Mouse (Mus musculus) kidney, embryonic 15.5 days (tissue): ENCODE measurements around the gene Ugt1a7c. TPM values are rescaled to one million over a fixed set of nuclear protein-coding genes. Genes with fewer than 3 reads are reported as not detected.
"Not testable (repeated sequence)": the region's sequence is repeated elsewhere in the genome, so short reads cannot be mapped to it uniquely, and the experiment has no call there.

Experiments used
- ATAC-seq: fragments of 200-750 bp; cut with Nextera tagmentation; replicated peaks from 2 replicates; pipeline ENCODE4 v1.8.0; 2017; ENCODE audit warnings: moderate TSS enrichment; ENCODE audit not compliant: low FRiP score
- H3K27ac ChIP-seq: fragments of 300-500 bp; sonication (generic); 2 replicates; pipeline ENCODE4 v1.5.1; 2015; ENCODE audit warnings: mild to moderate bottlenecking, inconsistent platforms
- H3K27me3 ChIP-seq: fragments of 300-500 bp; sonication (generic); 2 replicates; pipeline ENCODE4 v1.6.1; 2015; ENCODE audit warnings: inconsistent platforms
- H3K36me3 ChIP-seq: fragments of 300-500 bp; sonication (generic); 2 replicates; pipeline ENCODE4 v1.6.1; 2015; ENCODE audit warnings: inconsistent platforms
- H3K4me1 ChIP-seq: fragments of 300-500 bp; sonication (generic); 2 replicates; pipeline ENCODE4 v1.6.1; 2015; ENCODE audit warnings: inconsistent platforms
- H3K4me2 ChIP-seq: fragments of 300-500 bp; sonication (generic); 2 replicates; pipeline ENCODE4 v1.6.1; 2015; ENCODE audit warnings: moderate library complexity, mild to moderate bottlenecking, inconsistent platforms
- H3K4me3 ChIP-seq: fragments of 300-500 bp; sonication (generic); replicated peaks from 2 replicates; pipeline ENCODE4 v1.5.1; 2015; ENCODE audit warnings: mild to moderate bottlenecking, inconsistent platforms
- H3K9ac ChIP-seq: fragments of 300-500 bp; sonication (generic); 2 replicates; pipeline ENCODE4 v1.6.1; 2015; ENCODE audit warnings: mild to moderate bottlenecking, inconsistent platforms
- H3K9me3 ChIP-seq: fragments of 300-500 bp; sonication (generic); replicated peaks from 2 replicates; pipeline ENCODE4 v1.6.1; 2016; ENCODE audit warnings: inconsistent platforms
- WGBS: fragments of 180-500 bp; shearing (Covaris S2); methylation state at CpG from one replicate; pipeline ENCODE4 v1.1.7; 2015; ENCODE audit warnings: mixed read lengths; 5-methylcytosine and 5-hydroxymethylcytosine counted together
- polyA plus RNA-seq: library from polyadenylated mRNA; unstranded; fragments of >200 nt; fragmentation: Nextera tagmentation; extraction: Ambion mirVana; gene quantifications from 2 replicates; pipeline ENCODE4 v1.2.1, GENCODE M21; 2015

The Ugt1a7c gene
- polyA plus RNA-seq, 1 experiment from 2014 or later: 8.9 TPM

- ATAC-seq: no peak
- Histone ChIP-seq H3K4me1 (no peaks in the 10 kb centered on the region), H3K27me3 (no peaks in the 10 kb centered on the region), H3K4me2 (no peak overlapping the region), H3K27ac (no peak overlapping the region), H3K9ac (no peak overlapping the region), H3K36me3 (no peaks in the 10 kb centered on the region), H3K9me3 (peaks cover 21% of the 10 kb centered on the region), H3K4me3 (no peak overlapping the region)
Measured at GRCm38 (mm10) chr1:88220336-88220735, 125.5 kb downstream of the Ugt1a7c start.

DNA sequence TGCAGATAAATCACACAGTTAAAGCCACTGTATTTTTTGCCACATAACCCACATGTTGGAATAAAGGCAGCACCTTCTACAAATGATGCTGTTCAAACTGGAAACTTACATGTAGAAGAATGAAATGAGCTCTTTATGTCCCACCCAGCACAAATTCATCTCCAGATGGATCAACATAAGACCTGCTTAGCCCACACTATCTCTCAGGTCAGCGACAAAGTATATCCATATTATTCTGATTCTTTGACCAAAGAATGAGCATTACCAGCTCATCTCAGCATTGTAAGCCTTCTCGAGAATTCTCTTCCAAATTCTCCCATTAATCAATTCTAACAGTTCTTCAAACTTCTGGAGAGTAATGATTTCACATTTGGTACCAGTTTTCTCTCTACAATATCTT, 127.4 kb downstream of the Ugt1a7c start:
- no peak overlapping the region for H3K4me2 ChIP-seq
- WGBS: 57% methylated on average over 2 of the region's 2 CpGs
- no peak overlapping the region for H3K9ac ChIP-seq
- H3K27me3 ChIP-seq: no peaks in the 10 kb centered on the region
- H3K27ac ChIP-seq: no peak overlapping the region
- H3K4me1 ChIP-seq: no peaks in the 10 kb centered on the region
- H3K4me3 ChIP-seq: no peak overlapping the region
- H3K36me3 ChIP-seq: no peaks in the 10 kb centered on the region
- H3K9me3 ChIP-seq: peaks cover 25% of the 10 kb centered on the region
- ATAC-seq: no peak

DNA sequence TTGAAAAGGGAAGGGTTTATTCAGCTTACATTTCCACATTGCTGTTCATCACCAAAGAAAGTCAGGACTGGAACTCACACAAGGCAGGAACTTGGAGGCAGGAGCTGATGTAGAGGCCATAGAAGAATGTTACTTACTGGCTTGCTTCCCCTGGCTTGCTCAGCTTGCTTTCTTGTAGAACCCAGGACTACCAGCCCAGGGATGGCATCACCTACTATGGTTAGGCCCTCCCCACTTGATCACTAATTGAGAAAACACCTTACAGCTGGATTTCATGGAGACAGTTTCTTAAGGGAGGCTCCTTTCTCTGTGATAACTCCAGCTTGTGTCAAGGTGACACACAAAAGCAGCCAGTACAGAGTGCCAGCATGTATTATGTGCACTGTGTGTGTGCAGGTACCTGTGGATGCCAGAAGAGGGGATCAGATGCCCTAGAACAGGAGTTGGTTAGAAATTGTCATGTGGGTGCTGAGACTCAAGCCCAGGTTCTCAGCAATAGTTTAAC, 128.2 kb downstream of the Ugt1a7c start:
- H3K27ac ChIP-seq, H3K36me3 ChIP-seq, H3K4me1 ChIP-seq, ATAC-seq, H3K9ac ChIP-seq, H3K4me3 ChIP-seq, H3K4me2 ChIP-seq, H3K27me3 ChIP-seq: not testable (repeated sequence)
- H3K9me3 ChIP-seq: peaks cover 27% of the 10 kb centered on the region

- H3K4me3 ChIP-seq: no peak overlapping the region
- H3K27ac ChIP-seq: no peak overlapping the region
- no peaks in the 10 kb centered on the region for H3K36me3 ChIP-seq
- no peaks in the 10 kb centered on the region for H3K27me3 ChIP-seq
- no peak overlapping the region for H3K4me2 ChIP-seq
- no peak overlapping the region for H3K9ac ChIP-seq
- 60% methylated on average over 1 of the region's 1 CpGs for WGBS
- no peaks in the 10 kb centered on the region for H3K4me1 ChIP-seq
- ATAC-seq: no peak
- H3K9me3 ChIP-seq: peaks cover 32% of the 10 kb centered on the region
Measured at GRCm38 (mm10) chr1:88223591-88223990, 128.7 kb downstream of the Ugt1a7c start.

GRCm38 (mm10) chr1:88224029-88224776, 129.3 kb downstream of the Ugt1a7c start:
- peaks cover 38% of the 10 kb centered on the region for H3K9me3 ChIP-seq
- H3K27ac ChIP-seq: no peak overlapping the region
- 68% methylated on average over 2 of the region's 2 CpGs for WGBS
- no peak overlapping the region for H3K9ac ChIP-seq
- H3K27me3 ChIP-seq: no peaks in the 10 kb centered on the region
- H3K4me1 ChIP-seq: no peaks in the 10 kb centered on the region
- no peak for ATAC-seq
- H3K4me3 ChIP-seq: no peak overlapping the region
- H3K36me3 ChIP-seq: no peaks in the 10 kb centered on the region
- no peak overlapping the region for H3K4me2 ChIP-seq

GRCm38 (mm10) chr1:88225301-88225700, 130.4 kb downstream of the Ugt1a7c start:
- not testable (repeated sequence) for H3K36me3 ChIP-seq, H3K4me3 ChIP-seq, ATAC-seq, H3K27me3 ChIP-seq, H3K9ac ChIP-seq, H3K4me2 ChIP-seq, H3K27ac ChIP-seq, H3K4me1 ChIP-seq
- H3K9me3 ChIP-seq: peaks cover 49% of the 10 kb centered on the region
- WGBS: 37% methylated on average over 2 of the region's 2 CpGs

GRCm38 (mm10) chr1:88225741-88226140, 130.9 kb downstream of the Ugt1a7c start:
- Histone ChIP-seq H3K9me3 (peaks cover 54% of the 10 kb centered on the region), H3K4me3 (no peak overlapping the region), H3K4me1 (no peaks in the 10 kb centered on the region), H3K27ac (no peak overlapping the region), H3K27me3 (no peaks in the 10 kb centered on the region), H3K36me3 (no peaks in the 10 kb centered on the region), H3K9ac (no peak overlapping the region), H3K4me2 (no peak overlapping the region)
- no peak for ATAC-seq

- no peak within 1 kb of the TSS for H3K4me3 ChIP-seq
- no peak within 1 kb of the TSS for H3K4me2 ChIP-seq
- H3K9me3 ChIP-seq: peaks cover 63% of the 10 kb centered on the region
- ATAC-seq: no peak
- H3K27ac ChIP-seq: no peak within 1 kb of the TSS
- H3K4me1 ChIP-seq: no peaks in the 10 kb centered on the region
- WGBS: 58% methylated on average over 5 of the region's 5 CpGs
- no peaks in the 10 kb centered on the region for H3K36me3 ChIP-seq
- no peaks in the 10 kb centered on the region for H3K27me3 ChIP-seq
- no peak within 1 kb of the TSS for H3K9ac ChIP-seq
Measured at GRCm38 (mm10) chr1:88226670-88227379, 132.0 kb downstream of the Ugt1a7c start, which contains the start of gene Mroh2a. TSS of gene Mroh2a (plus strand) at chr1:88226986.

DNA sequence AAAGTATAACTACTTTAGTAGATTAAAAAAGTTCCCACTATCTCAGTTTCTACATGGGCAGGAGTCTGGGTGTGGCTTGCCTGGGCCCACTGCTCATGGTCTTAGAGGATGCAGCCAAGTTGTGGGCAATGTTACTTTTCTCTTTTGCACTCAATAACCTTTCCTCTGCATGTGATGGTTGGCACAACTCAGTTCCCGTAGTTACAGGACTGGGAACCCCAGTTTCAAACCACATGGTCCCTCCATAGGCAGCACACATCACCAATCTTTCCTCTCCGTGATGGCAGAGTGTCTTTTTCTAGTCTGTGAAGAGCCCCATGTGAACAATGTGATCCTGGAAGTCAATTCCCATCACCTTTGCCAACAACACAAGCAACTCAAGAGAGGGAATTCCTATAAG, 132.6 kb downstream of the Ugt1a7c start:
- ATAC-seq: no peak
- Histone ChIP-seq H3K9ac (no peak overlapping the region), H3K9me3 (peaks cover 70% of the 10 kb centered on the region), H3K36me3 (no peaks in the 10 kb centered on the region), H3K4me1 (no peaks in the 10 kb centered on the region), H3K27ac (no peak overlapping the region), H3K4me3 (no peak overlapping the region), H3K4me2 (no peak overlapping the region), H3K27me3 (no peaks in the 10 kb centered on the region)
- 63% methylated on average over 2 of the region's 2 CpGs for WGBS

- no peak overlapping the region for H3K4me3 ChIP-seq
- no peak overlapping the region for H3K4me2 ChIP-seq
- no peaks in the 10 kb centered on the region for H3K4me1 ChIP-seq
- peaks cover 76% of the 10 kb centered on the region for H3K9me3 ChIP-seq
- no peaks in the 10 kb centered on the region for H3K27me3 ChIP-seq
- no peak for ATAC-seq
- no peaks in the 10 kb centered on the region for H3K36me3 ChIP-seq
- 72% methylated on average over 7 of the region's 7 CpGs for WGBS
- H3K27ac ChIP-seq: no peak overlapping the region
- H3K9ac ChIP-seq: no peak overlapping the region
Measured at GRCm38 (mm10) chr1:88228121-88228520, 133.3 kb downstream of the Ugt1a7c start.

DNA sequence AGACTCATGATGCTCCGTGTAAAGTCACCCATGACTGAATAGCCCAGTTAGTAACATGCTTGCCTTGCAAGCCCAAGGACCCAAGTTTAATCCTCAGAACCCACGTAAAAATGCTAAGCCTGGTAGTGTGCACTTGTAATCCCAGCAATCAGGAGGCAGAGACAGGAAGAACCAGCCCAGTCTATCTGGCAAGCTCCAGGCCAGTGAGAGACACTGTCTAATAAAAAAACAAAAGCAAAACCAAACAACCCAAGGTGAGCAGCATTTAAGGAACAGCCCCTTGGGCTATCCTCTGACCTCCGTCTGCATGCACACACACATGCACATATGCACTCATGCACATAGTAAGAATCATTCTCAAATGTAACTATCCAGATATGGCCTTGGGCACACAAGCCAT, 134.7 kb downstream of the Ugt1a7c start:
- peaks cover 90% of the 10 kb centered on the region for H3K9me3 ChIP-seq
- no peak overlapping the region for H3K27ac ChIP-seq
- H3K9ac ChIP-seq: no peak overlapping the region
- ATAC-seq: no peak
- WGBS: 84% methylated on average over 3 of the region's 3 CpGs
- H3K36me3 ChIP-seq: no peaks in the 10 kb centered on the region
- no peak overlapping the region for H3K4me3 ChIP-seq
- no peak overlapping the region for H3K4me2 ChIP-seq
- no peaks in the 10 kb centered on the region for H3K27me3 ChIP-seq
- H3K4me1 ChIP-seq: no peaks in the 10 kb centered on the region

- no peaks in the 10 kb centered on the region for H3K36me3 ChIP-seq
- 87% methylated on average over 5 of the region's 5 CpGs for whole genome bisulfite sequencing
- H3K4me3 ChIP-seq: no peak overlapping the region
- H3K27ac ChIP-seq: no peak overlapping the region
- ATAC-seq: no peak
- no peak overlapping the region for H3K9ac ChIP-seq
- H3K27me3 ChIP-seq: no peaks in the 10 kb centered on the region
- H3K4me1 ChIP-seq: no peaks in the 10 kb centered on the region
- H3K9me3 ChIP-seq: peaks cover 94% of the 10 kb centered on the region
- H3K4me2 ChIP-seq: no peak overlapping the region
Measured at GRCm38 (mm10) chr1:88229986-88230385, 135.1 kb downstream of the Ugt1a7c start.
